In genomic region chr6:84058671-84059141, GRCm38 (mm10) we compare ENCODE assay signal across 8 mouse cellular contexts. TPM values are rescaled to one million over a fixed set of nuclear protein-coding genes. Genes with fewer than 3 reads are reported as not detected.
A peak's percentile ranks its signal among the peaks of the same experiment; 100 is the strongest.
DNase-seq lines count a peak whose midpoint lies in the region; ATAC-seq and TF ChIP-seq lines count a peak whose summit lies in the region.
"Had no signal": no experiment of that assay in that cellular context is flagged by ENCODE, and none has a peak within 500 bp of the region (broad histone marks: within the 10 kb centered on the region; RNA-seq: fewer than 3 reads in every experiment).

No protein-coding gene starts in this region.

- H3K27ac ChIP-seq in liver, postnatal 0 days (ENCODE audit: low read depth), result no peak overlapping the region

- no peaks in the 10 kb centered on the region for H3K9me3 ChIP-seq in liver, postnatal 0 days (ENCODE audit: low read length)

- no peak for TF ChIP-seq EP300 in liver, postnatal 0 days (IDR thresholded peaks at IDR 0.05; ENCODE audit: low read depth)

- DNase-seq in Muller cell, postnatal 12 days (ENCODE audit: inconsistent ontology term), result peak; percentile 39
- DNase-seq in brain, adult 2 months (ENCODE audit: low read depth, low spot score), result peak; percentile 23
- peak; percentile 51 for DNase-seq in heart, postnatal 25 days (ENCODE audit: low spot score)
- peak; percentile 49 for DNase-seq in liver, postnatal 0 days
- no peak for DNase-seq in T-cell, adult 2 months (ENCODE audit: low spot score)
- no peak for DNase-seq in thymus, postnatal 10 days (ENCODE audit: low spot score in 2 of 2)

- H3K9ac ChIP-seq in liver, postnatal 0 days (replicated peaks), result no peak overlapping the region

- H3K4me3 ChIP-seq in liver, postnatal 0 days (ENCODE audit: low read depth, low read length), result no peak overlapping the region

- intact Hi-C loops in heart, postnatal 25 days (cut with DNase I), result no loop called here

- TF ChIP-seq CTCF in liver, postnatal 0 days (IDR thresholded peaks at IDR 0.05; ENCODE audit: low read depth), result no peak

- no peak overlapping the region for H3K4me2 ChIP-seq in liver, postnatal 0 days (ENCODE audit: low read depth, low read length)

- 53% methylated on average over 5 of the region's 5 CpGs for WGBS in liver, postnatal 0 days (ENCODE audit: insufficient replicate concordance)

- 0 out of 2 replicates have a peak, but pooled peaks cover 3% of the 10 kb centered on the region for H3K27me3 ChIP-seq in liver, postnatal 0 days (ENCODE audit: insufficient read depth, low read length)

- ATAC-seq in liver, postnatal 0 days, result peak; percentile 59; the same call in 1 of the 2 replicates
- no peak for ATAC-seq in granulocyte monocyte progenitor cell, adult 5-6 weeks (replicated peaks; ENCODE audit: poor library complexity, severe bottlenecking)

- H3K36me3 ChIP-seq in liver, postnatal 0 days (replicated peaks; ENCODE audit: insufficient read depth, low read length), result no peaks in the 10 kb centered on the region

- no peaks in the 10 kb centered on the region for H3K4me1 ChIP-seq in liver, postnatal 0 days (ENCODE audit: insufficient read depth)

RNA-seq across cellular contexts. Expression of gene Dysf, which starts 50.3 kb away (rescaled TPM):
- total RNA-seq in heart, postnatal 25 days (2021), result 100 to 1,000 TPM; 111 to 119 TPM
- polyA plus RNA-seq in liver, postnatal 0 days (2015; fragmentation: Nextera tagmentation; extraction: Ambion mirVana), result 2.0 and 2.7 TPM in 2 replicates
- not detected in 2 replicates for total RNA-seq in granulocyte monocyte progenitor cell, adult 5-6 weeks (2014; fragmentation: Nextera tagmentation)
- total RNA-seq in granulocyte monocyte progenitor cell, adult 5-6 weeks (2017), result not detected in 2 replicates
- total RNA-seq: hematopoietic stem cell, adult 5-6 weeks had no signal

Comparison
In these comparisons a context has a peak if more than half of its experiments do, and no peak if none do; other contexts are left out.
1. DNase-seq: peak in Muller cell, postnatal 12 days (single experiment), brain, adult 2 months (single experiment), heart, postnatal 25 days (single experiment) and liver, postnatal 0 days (single experiment); none in T-cell, adult 2 months (single experiment) and thymus, postnatal 10 days (0 of 2).
2. RNA of gene Dysf, which starts 50.3 kb away (total RNA-seq): 111 to 119 TPM in heart, postnatal 25 days; not detected in granulocyte monocyte progenitor cell, adult 5-6 weeks; every median in the first group is over 100 times any median in the second.